Comparison of ENCODE assay signal across 25 mouse cellular contexts in genomic region chr3:60556596-60556995, GRCm38 (mm10).
"Had no signal": no experiment of that assay in that cellular context is flagged by ENCODE, and none has a peak within 500 bp of the region (broad histone marks: within the 10 kb centered on the region; RNA-seq: fewer than 3 reads in every experiment).

No protein-coding gene starts in this region.

- DNase-seq: gastrocnemius, postnatal 14 days; heart, adult 18-20 months; heart, postnatal 10 days; heart, postnatal 4 days; kidney, adult 11 months; kidney, adult 2 months; kidney, adult 9 months; kidney, postnatal 14 days; kidney, postnatal 36 days; layer of hippocampus, adult 9-11 months; layer of hippocampus, postnatal 36 days; left cerebral cortex, postnatal 4 days had no signal

- H3K4me3 ChIP-seq: heart, embryonic 10.5 days; heart, embryonic 12.5 days; hindbrain, embryonic 10.5 days; hindbrain, embryonic 12.5 days; kidney, embryonic 15.5 days; limb, embryonic 13.5 days; limb, embryonic 15.5 days had no signal

- H3K4me1 ChIP-seq: limb, embryonic 15.5 days had no signal

- H3K4me2 ChIP-seq: heart, embryonic 12.5 days; hindbrain, embryonic 12.5 days; hindbrain, embryonic 14.5 days; kidney, embryonic 15.5 days; limb, embryonic 13.5 days; limb, embryonic 15.5 days; liver, embryonic 11.5 days had no signal

- ATAC-seq: hindbrain, embryonic 16.5 days; intestine, embryonic 16.5 days had no signal

- H3K36me3 ChIP-seq: heart, embryonic 10.5 days; heart, embryonic 12.5 days; hindbrain, embryonic 10.5 days; hindbrain, embryonic 12.5 days; kidney, embryonic 15.5 days; limb, embryonic 15.5 days had no signal

- H3K27me3 ChIP-seq: heart, embryonic 12.5 days; hindbrain, embryonic 12.5 days; kidney, embryonic 15.5 days; limb, embryonic 13.5 days; limb, embryonic 15.5 days had no signal

- H3K9ac ChIP-seq: heart, embryonic 12.5 days; hindbrain, embryonic 12.5 days; hindbrain, embryonic 14.5 days; kidney, embryonic 15.5 days; limb, embryonic 13.5 days; limb, embryonic 15.5 days; liver, embryonic 14.5 days had no signal

- H3K9me3 ChIP-seq: heart, embryonic 10.5 days; heart, embryonic 12.5 days; hindbrain, embryonic 10.5 days; hindbrain, embryonic 12.5 days; kidney, embryonic 15.5 days; limb, embryonic 13.5 days; limb, embryonic 15.5 days had no signal

- H3K27ac ChIP-seq: heart, embryonic 10.5 days; hindbrain, embryonic 10.5 days; hindbrain, embryonic 12.5 days; hindbrain, embryonic 14.5 days; kidney, embryonic 15.5 days; kidney, postnatal 0 days; limb, embryonic 13.5 days; limb, embryonic 15.5 days; liver, embryonic 14.5 days had no signal
